Mouse (Mus musculus) forebrain, embryonic 14.5 days (tissue): Measurements from ENCODE around the gene Tprgl. TPM values are rescaled to one million over a fixed set of nuclear protein-coding genes. Genes with fewer than 3 reads are reported as not detected.

Experiments
- ATAC-seq: fragments of 200-750 bp; cut with Nextera tagmentation; 2 replicates; pipeline ENCODE4 v1.8.0; 2017; ENCODE audit warnings: mild to moderate bottlenecking, moderate library complexity
- DNase-seq: peaks from one replicate; pipeline ENCODE4 v3.0.0-alpha.2; 2015; ENCODE audit warnings: low spot score
- H3K27ac ChIP-seq: fragments of 300-500 bp; sonication (generic); 2 replicates; pipeline ENCODE4 v1.5.1; 2014; ENCODE audit warnings: low read depth, mild to moderate bottlenecking, control low read depth, low read length, moderate library complexity
- H3K27me3 ChIP-seq: fragments of 300-500 bp; sonication (generic); replicated peaks from 2 replicates; pipeline ENCODE4 v1.6.1; 2014; ENCODE audit warnings: low read length, control low read depth, mixed read lengths; ENCODE audit not compliant: control insufficient read depth, insufficient read depth
- H3K36me3 ChIP-seq: fragments of 300-500 bp; sonication (generic); 2 replicates; pipeline ENCODE4 v1.6.1; 2014; ENCODE audit warnings: low read length, control low read depth; ENCODE audit not compliant: control insufficient read depth, insufficient read depth
- H3K4me1 ChIP-seq: fragments of 300-500 bp; sonication (generic); 2 replicates; pipeline ENCODE4 v1.6.1; 2014; ENCODE audit warnings: antibody characterized with exemption, low read length, control low read depth; ENCODE audit not compliant: control insufficient read depth, insufficient read depth
- H3K4me2 ChIP-seq: fragments of 300-500 bp; sonication (generic); 2 replicates; pipeline ENCODE4 v1.6.1; 2014; ENCODE audit warnings: mild to moderate bottlenecking, control low read depth, low read length
- H3K4me3 ChIP-seq: fragments of 300-500 bp; sonication (generic); 2 replicates; pipeline ENCODE4 v1.5.1; 2014; ENCODE audit warnings: low read depth, low read length, control low read depth
- H3K9ac ChIP-seq: fragments of 300-500 bp; sonication (generic); 2 replicates; pipeline ENCODE4 v1.6.1; 2014; ENCODE audit warnings: mild to moderate bottlenecking, low read length, control low read depth, moderate library complexity
- H3K9me3 ChIP-seq: fragments of 300-500 bp; sonication (generic); replicated peaks from 2 replicates; pipeline ENCODE4 v1.6.1; 2016; ENCODE audit warnings: low read length, control low read depth, mixed read lengths; ENCODE audit not compliant: control insufficient read depth
- WGBS: fragments of 180-500 bp; shearing (Covaris S2); extraction: QIAGEN DNeasy Blood & Tissue Kit; methylation state at CpG from one replicate; pipeline ENCODE4 v1.1.7; 2014; 5-methylcytosine and 5-hydroxymethylcytosine counted together
- polyA plus RNA-seq: library from polyadenylated mRNA; unstranded; fragments of >200 nt; fragmentation: Nextera tagmentation; extraction: Ambion mirVana; gene quantifications from 2 replicates; pipeline ENCODE4 v1.2.1, GENCODE M21; 2014

The Tprgl gene
- polyA plus RNA-seq, 1 experiment from 2014 or later = 184 TPM

- Histone ChIP-seq H3K36me3 (no peaks in the 10 kb centered on the region), H3K9me3 (no peaks in the 10 kb centered on the region), H3K4me3 (peak within 1 kb of the TSS; percentile 50), H3K27ac (no peak within 1 kb of the TSS), H3K4me2 (peak within 1 kb of the TSS; percentile 96), H3K4me1 (peaks cover 9% of the 10 kb centered on the region), H3K27me3 (peaks cover 22% of the 10 kb centered on the region), H3K9ac (peak within 1 kb of the TSS; percentile 62)
- peak; percentile 85 for ATAC-seq
- peak; percentile 71 for DNase-seq
- under 1% methylated on average over 49 of the region's 61 CpGs for WGBS
Observed at GRCm38 (mm10) chr4:154170506-154171150, 10.2 kb upstream of the Tprgl start, which contains the start of gene Megf6. Gene Megf6, plus strand, starts transcription at chr4:154170730.

- ATAC-seq (peak; percentile 46), DNase-seq (no peak)
- H3K4me3 ChIP-seq = peak overlapping the region; percentile 50
- 1% methylated on average over 15 of the region's 15 CpGs for WGBS
- H3K4me1 ChIP-seq = peaks cover 9% of the 10 kb centered on the region
- no peaks in the 10 kb centered on the region for H3K9me3 ChIP-seq
- peaks cover 22% of the 10 kb centered on the region for H3K27me3 ChIP-seq
- H3K36me3 ChIP-seq = no peaks in the 10 kb centered on the region
- no peak overlapping the region for H3K27ac ChIP-seq
- H3K9ac ChIP-seq = no peak overlapping the region
- H3K4me2 ChIP-seq = peak overlapping the region; percentile 96
Observed at GRCm38 (mm10) chr4:154170021-154170420, 9.6 kb upstream of the Tprgl start.

GRCm38 (mm10) chr4:154167053-154167452 lies 6.6 kb upstream of the Tprgl start:
- Histone ChIP-seq H3K9ac (no peak overlapping the region), H3K4me3 (no peak overlapping the region), H3K4me2 (no peak overlapping the region), H3K27me3 (peaks cover 22% of the 10 kb centered on the region), H3K4me1 (peaks cover 9% of the 10 kb centered on the region), H3K27ac (no peak overlapping the region), H3K36me3 (no peaks in the 10 kb centered on the region), H3K9me3 (no peaks in the 10 kb centered on the region)
- ATAC-seq (no peak), DNase-seq (peak; percentile 49)
- 21% methylated on average over 5 of the region's 5 CpGs for WGBS

- ATAC-seq (no peak), DNase-seq (peak; percentile 85)
- Histone ChIP-seq H3K4me3 (no peak overlapping the region), H3K4me1 (0 out of 2 replicates have a peak, but pooled peaks cover 6% of the 10 kb centered on the region), H3K27ac (no peak overlapping the region), H3K27me3 (no peaks in the 10 kb centered on the region; the same call in 1 of the 2 replicates), H3K9ac (no peak overlapping the region), H3K4me2 (no peak overlapping the region), H3K36me3 (peaks cover 7% of the 10 kb centered on the region), H3K9me3 (no peaks in the 10 kb centered on the region)
- WGBS = 15% methylated on average over 7 of the region's 7 CpGs
Observed at GRCm38 (mm10) chr4:154163296-154163695, 2.8 kb upstream of the Tprgl start.

- H3K9ac ChIP-seq = peak overlapping the region; percentile 82
- peak overlapping the region; percentile 87 for H3K4me3 ChIP-seq
- 3% methylated on average over 46 of the region's 47 CpGs for WGBS
- H3K27me3 ChIP-seq = no peaks in the 10 kb centered on the region
- H3K9me3 ChIP-seq = no peaks in the 10 kb centered on the region
- H3K27ac ChIP-seq = peak overlapping the region; percentile 70
- peaks cover 38% of the 10 kb centered on the region for H3K36me3 ChIP-seq
- peak overlapping the region; percentile 75 for H3K4me2 ChIP-seq
- ATAC-seq = peak; percentile 53
- 0 out of 2 replicates have a peak, but pooled peaks cover 6% of the 10 kb centered on the region for H3K4me1 ChIP-seq
- no peak for DNase-seq
Observed at GRCm38 (mm10) chr4:154159961-154160537, 417 bp downstream of the Tprgl start.

GRCm38 (mm10) chr4:154159002-154159401 lies 1.5 kb downstream of the Tprgl start:
- peaks cover 48% of the 10 kb centered on the region for H3K36me3 ChIP-seq
- peak; percentile 6; the same call in 1 of the 2 replicates for ATAC-seq
- H3K9me3 ChIP-seq = no peaks in the 10 kb centered on the region
- H3K4me1 ChIP-seq = 0 out of 2 replicates have a peak, but pooled peaks cover 6% of the 10 kb centered on the region
- no peaks in the 10 kb centered on the region for H3K27me3 ChIP-seq
- peak; percentile 88 for DNase-seq
- no peak overlapping the region for H3K9ac ChIP-seq
- WGBS = 14% methylated on average over 6 of the region's 6 CpGs
- H3K4me2 ChIP-seq = peak overlapping the region; percentile 75
- no peak overlapping the region for H3K27ac ChIP-seq
- no peak overlapping the region for H3K4me3 ChIP-seq

- Histone ChIP-seq H3K36me3 (peaks cover 54% of the 10 kb centered on the region), H3K27ac (no peak overlapping the region), H3K9ac (no peak overlapping the region), H3K9me3 (no peaks in the 10 kb centered on the region), H3K4me2 (no peak overlapping the region), H3K4me3 (no peak overlapping the region), H3K27me3 (no peaks in the 10 kb centered on the region), H3K4me1 (0 out of 2 replicates have a peak, but pooled peaks cover 6% of the 10 kb centered on the region)
- ATAC-seq (no peak), DNase-seq (no peak)
- 92% methylated on average over 14 of the region's 14 CpGs for WGBS
Observed at GRCm38 (mm10) chr4:154157970-154158662, 2.4 kb downstream of the Tprgl start.

GRCm38 (mm10) chr4:154156050-154156449 lies 4.4 kb downstream of the Tprgl start:
- DNase-seq = no peak

More at GRCm38 (mm10) chr4:154156050-154156449, 4.4 kb downstream of the Tprgl start:
- Histone ChIP-seq H3K27me3 (no peaks in the 10 kb centered on the region), H3K4me2 (no peak overlapping the region), H3K4me1 (0 out of 2 replicates have a peak, but pooled peaks cover 6% of the 10 kb centered on the region), H3K36me3 (peaks cover 74% of the 10 kb centered on the region), H3K27ac (no peak overlapping the region), H3K4me3 (no peak overlapping the region), H3K9me3 (no peaks in the 10 kb centered on the region), H3K9ac (no peak overlapping the region)
- ATAC-seq = no peak
- WGBS = 81% methylated on average over 7 of the region's 7 CpGs
